Mouse (Mus musculus) large intestine, adult 2 months (tissue): ENCODE measurements around the gene Ddx50. TPM values are rescaled to one million over a fixed set of nuclear protein-coding genes. Genes with fewer than 3 reads are reported as not detected.
"Not testable (repeated sequence)": the region's sequence is repeated elsewhere in the genome, so short reads cannot be mapped to it uniquely, and the experiment has no call there.

Experiments used
- DNase-seq: peaks from one replicate; pipeline ENCODE4 v3.0.0-alpha.2; 2012; ENCODE audit warnings: low read depth, low spot score
- WGBS: fragments of 180-500 bp; shearing (Covaris S2); methylation state at CpG from one replicate; pipeline ENCODE4 v1.1.7; 2018; 5-methylcytosine and 5-hydroxymethylcytosine counted together
- polyA plus RNA-seq: library from polyadenylated mRNA; depleted of rRNA; stranded (reverse); fragments of >200 nt; gene quantifications from 2 replicates; pipeline ENCODE4 v1.2.3, GENCODE M21; 2012

Ddx50 gene
- polyA plus RNA-seq, 1 experiment, result 7.9 TPM

- 2% methylated on average over 53 of the region's 53 CpGs for WGBS
- DNase-seq, result peak; percentile 82
These were observed 48.6 kb downstream of the Ddx50 start, which contains the start of gene Ddx21 for GRCm38 (mm10) chr10:62602177-62603040. Gene Ddx21, minus strand, starts transcription at chr10:62602281.

GRCm38 (mm10) chr10:62601833-62602176, 49.2 kb downstream of the Ddx50 start:
- 1% methylated on average over 23 of the region's 23 CpGs for WGBS
- no peak for DNase-seq

- WGBS, result 10% methylated on average over 20 of the region's 20 CpGs
- DNase-seq, result no peak
These were observed 49.8 kb downstream of the Ddx50 start for GRCm38 (mm10) chr10:62601053-62601791.

- 75% methylated on average over 6 of the region's 6 CpGs for WGBS
- DNase-seq, result no peak
These were observed 51.0 kb downstream of the Ddx50 start for GRCm38 (mm10) chr10:62600056-62600455.

- not testable (repeated sequence) for DNase-seq
- WGBS, result 93% methylated on average over 3 of the region's 3 CpGs
These were observed 51.7 kb downstream of the Ddx50 start for GRCm38 (mm10) chr10:62599311-62599710.

GRCm38 (mm10) chr10:62592496-62592895, 58.5 kb downstream of the Ddx50 start:
- WGBS, result 90% methylated on average over 7 of the region's 7 CpGs

GRCm38 (mm10) chr10:62590200-62590599, 60.8 kb downstream of the Ddx50 start:
- peak; percentile 87 for DNase-seq
- WGBS, result 18% methylated on average over 6 of the region's 6 CpGs

More at GRCm38 (mm10) chr10:62592496-62592895, 58.5 kb downstream of the Ddx50 start:
- no peak for DNase-seq

GRCm38 (mm10) chr10:62588616-62589015, 62.4 kb downstream of the Ddx50 start:
- no peak for DNase-seq
- WGBS, result 70% methylated on average over 4 of the region's 4 CpGs

- WGBS, result 77% methylated on average over 1 of the region's 1 CpGs
These were observed 67.8 kb downstream of the Ddx50 start for GRCm38 (mm10) chr10:62583245-62583644.

GRCm38 (mm10) chr10:62582701-62583100, 68.3 kb downstream of the Ddx50 start:
- no peak for DNase-seq
- 78% methylated on average over 7 of the region's 7 CpGs for WGBS

More at GRCm38 (mm10) chr10:62583245-62583644, 67.8 kb downstream of the Ddx50 start:
- no peak for DNase-seq

GRCm38 (mm10) chr10:62582263-62582662, 68.8 kb downstream of the Ddx50 start:
- DNase-seq, result no peak
- 86% methylated on average over 17 of the region's 17 CpGs for WGBS

- WGBS, result 90% methylated on average over 12 of the region's 13 CpGs
- DNase-seq, result not testable (repeated sequence)
These were observed 71.9 kb downstream of the Ddx50 start for GRCm38 (mm10) chr10:62579129-62579528.

- DNase-seq, result peak; percentile 98
- 6% methylated on average over 33 of the region's 33 CpGs for WGBS
These were observed 72.5 kb downstream of the Ddx50 start, which contains the start of gene Kif1bp for GRCm38 (mm10) chr10:62578338-62579100. Gene Kif1bp, minus strand, starts transcription at chr10:62578457.

GRCm38 (mm10) chr10:62577673-62578337, 73.2 kb downstream of the Ddx50 start:
- DNase-seq, result no peak
- WGBS, result 2% methylated on average over 54 of the region's 54 CpGs

- DNase-seq, result no peak
- 92% methylated on average over 13 of the region's 13 CpGs for WGBS
These were observed 76.0 kb downstream of the Ddx50 start for GRCm38 (mm10) chr10:62575001-62575400.

- DNase-seq, result no peak
- 85% methylated on average over 7 of the region's 7 CpGs for WGBS
These were observed 80.7 kb downstream of the Ddx50 start for GRCm38 (mm10) chr10:62570126-62570871.

- DNase-seq, result no peak
- WGBS, result 88% methylated on average over 4 of the region's 4 CpGs
These were observed 82.2 kb downstream of the Ddx50 start for GRCm38 (mm10) chr10:62568861-62569260.
